Mouse (Mus musculus) Muller cell, postnatal 12 days (primary cell): ENCODE measurements at regions not wholly inside any gene's neighbourhood (a gene's known extent, or its start where the extent isn't known, plus 50 kb on each side); places are given as distances from the start of the nearest gene placed in this dataset.

Experiments
- DNase-seq: peaks from one replicate; pipeline ENCODE4 v3.0.0-alpha.2; 2015; ENCODE audit errors: inconsistent ontology term

DNA sequence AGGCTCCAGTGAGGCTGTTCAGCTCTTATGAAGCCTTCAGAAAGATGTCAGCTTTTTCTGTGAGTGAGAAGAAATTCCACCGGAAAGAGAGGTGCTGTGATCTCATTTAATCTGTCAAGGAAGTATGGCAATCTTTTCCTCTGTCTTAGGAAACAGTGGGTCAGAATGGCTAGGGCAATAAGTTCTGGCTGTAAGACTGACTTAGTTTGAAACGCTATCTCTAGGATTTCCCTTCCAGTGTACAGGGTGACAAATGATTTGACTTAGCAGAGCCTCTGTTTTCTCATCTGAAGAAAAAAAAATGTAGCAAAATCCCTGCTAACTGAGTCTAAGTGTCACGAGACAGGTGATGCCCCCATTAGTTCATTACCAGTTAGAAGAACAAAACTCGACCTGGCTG is 181.1 kb downstream of the Csl start:
- no peak for DNase-seq

- no peak for DNase-seq
Measured at GRCm38 (mm10) chr10:99580191-99580590, 179.3 kb downstream of the Csl start.

- DNase-seq: no peak
Measured at GRCm38 (mm10) chr10:99581074-99581473, 178.4 kb downstream of the Csl start.

- no peak for DNase-seq
Measured at GRCm38 (mm10) chr10:99584855-99585254, 174.6 kb downstream of the Csl start.

GRCm38 (mm10) chr10:99592220-99592619 is 167.2 kb downstream of the Csl start:
- DNase-seq: no peak

DNA sequence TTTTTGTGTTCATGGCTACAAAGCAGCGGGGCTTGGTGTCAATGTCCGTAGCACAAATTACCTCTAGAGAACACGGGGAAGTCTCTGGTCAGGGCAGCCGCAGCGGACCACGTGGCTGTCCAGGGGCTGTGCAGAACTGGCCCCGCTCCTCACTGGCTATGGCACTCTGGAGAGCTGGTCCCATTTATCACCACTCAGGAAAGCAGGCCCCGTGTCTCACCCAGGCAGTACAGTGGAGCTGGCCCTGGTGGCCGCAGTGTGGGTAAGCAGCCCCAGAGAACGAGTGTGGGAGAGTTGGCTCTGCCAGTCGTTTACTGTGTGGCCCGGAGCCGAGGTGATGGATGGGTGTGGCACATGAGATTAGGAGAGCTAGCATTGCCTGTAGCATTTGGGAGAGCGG is 163.8 kb downstream of the Csl start:
- no peak for DNase-seq

- DNase-seq: peak; percentile 67
Measured at GRCm38 (mm10) chr10:99599142-99600120, 160.0 kb downstream of the Csl start.

- DNase-seq: peak; percentile 30
Measured at GRCm38 (mm10) chr10:99602331-99602730, 157.1 kb downstream of the Csl start.

DNA sequence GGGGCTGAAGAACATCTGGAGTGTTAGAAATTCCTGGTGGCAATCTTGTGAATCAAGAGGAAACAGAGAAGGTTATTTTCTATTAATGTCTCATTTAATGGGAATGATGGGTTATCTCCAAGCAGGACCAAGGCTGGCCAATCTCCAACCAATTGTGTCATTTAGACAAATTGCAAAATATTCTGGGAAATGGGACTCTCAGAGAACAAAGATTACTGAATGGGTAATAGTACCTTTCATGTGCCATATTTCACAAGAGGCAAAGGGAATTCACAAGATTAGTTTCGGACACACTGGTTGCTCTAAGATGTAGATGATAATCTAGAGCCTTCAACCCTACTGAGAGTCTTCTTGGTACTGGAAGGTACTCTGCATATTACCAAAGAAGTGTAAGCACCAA is 155.3 kb downstream of the Csl start:
- no peak for DNase-seq

DNA sequence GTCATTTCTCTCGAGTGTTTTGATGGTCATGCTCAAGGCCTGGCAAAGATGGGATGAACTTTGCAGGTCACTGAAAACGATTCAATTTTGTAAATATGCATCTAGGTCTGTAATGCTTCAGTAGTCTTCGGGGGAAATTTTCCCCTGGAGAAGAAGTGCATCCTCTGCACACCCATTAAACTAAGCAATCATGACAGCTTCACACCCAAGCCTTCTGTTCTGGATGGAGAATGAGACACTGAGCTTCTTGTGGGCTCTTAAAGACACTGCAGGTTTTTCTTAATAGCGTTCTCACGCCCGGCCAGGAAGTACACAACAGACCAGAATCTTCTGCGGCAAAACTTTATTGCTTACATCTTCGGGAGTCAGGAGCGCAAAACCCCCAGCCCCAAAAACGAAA is 151.0 kb downstream of the Csl start:
- DNase-seq: no peak

DNA sequence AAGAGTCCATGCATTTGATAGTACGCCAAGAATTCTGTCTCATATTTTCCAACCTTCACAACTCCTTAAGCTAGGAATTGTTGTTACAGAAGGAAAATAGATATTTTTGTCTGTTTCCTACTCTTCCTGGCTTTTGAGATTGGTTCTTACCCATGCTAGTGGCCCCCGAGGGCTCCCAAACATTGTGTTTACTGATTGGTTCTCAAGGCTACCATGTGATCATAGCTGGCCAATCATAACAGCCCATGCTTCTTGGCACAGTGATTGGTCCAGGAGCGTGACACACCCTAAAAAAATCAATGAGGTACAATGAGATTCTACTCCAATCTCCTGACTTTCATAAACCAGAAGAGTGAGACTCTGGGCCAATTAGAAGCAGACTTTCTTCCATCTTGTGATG is 150.0 kb downstream of the Csl start:
- peak; percentile 49 for DNase-seq

DNA sequence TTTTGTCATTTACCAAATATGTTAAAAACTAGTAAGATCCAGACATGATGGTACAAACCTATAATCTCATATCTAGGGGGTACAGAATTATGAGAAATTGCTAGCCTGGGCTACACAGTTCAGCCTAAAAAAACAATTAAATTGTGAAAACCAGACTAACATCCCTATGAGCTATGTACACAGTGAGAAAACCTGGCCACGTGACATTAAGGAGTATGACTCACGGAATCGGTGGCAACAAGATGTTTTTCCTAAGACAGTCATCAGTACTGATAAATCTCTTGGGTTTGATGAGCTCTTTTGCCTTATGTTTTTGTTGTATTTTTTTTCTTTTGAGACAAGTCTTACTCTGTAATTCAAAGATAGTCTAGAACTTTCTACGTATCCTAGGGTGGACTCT is 148.6 kb downstream of the Csl start:
- no peak for DNase-seq

- no peak for DNase-seq
Measured at GRCm38 (mm10) chr10:99614392-99615249, 144.8 kb downstream of the Csl start.

DNA sequence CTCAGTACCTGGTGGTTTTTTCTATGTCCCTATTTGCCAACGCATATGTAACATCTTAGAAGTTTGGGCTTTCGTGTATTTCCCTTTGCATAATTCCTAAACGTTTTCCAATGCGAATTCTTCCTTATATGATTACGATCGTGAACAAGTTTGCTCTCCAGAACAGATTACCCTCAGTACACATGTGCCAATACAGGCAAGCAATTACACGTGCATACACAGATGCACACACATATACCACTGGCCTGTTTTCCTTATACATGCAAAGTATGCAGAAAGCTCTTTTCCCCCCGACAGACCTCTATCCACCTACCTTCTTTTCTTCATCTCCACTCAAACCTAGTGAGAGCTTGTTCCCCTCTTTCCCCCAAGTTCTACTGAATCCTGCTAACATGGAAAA is 144.1 kb downstream of the Csl start:
- DNase-seq: no peak

- peak; percentile 51 for DNase-seq
Measured at GRCm38 (mm10) chr10:99615779-99616178, 143.7 kb downstream of the Csl start.

- DNase-seq: no peak
Measured at GRCm38 (mm10) chr10:99617623-99618022, 141.8 kb downstream of the Csl start.

DNA sequence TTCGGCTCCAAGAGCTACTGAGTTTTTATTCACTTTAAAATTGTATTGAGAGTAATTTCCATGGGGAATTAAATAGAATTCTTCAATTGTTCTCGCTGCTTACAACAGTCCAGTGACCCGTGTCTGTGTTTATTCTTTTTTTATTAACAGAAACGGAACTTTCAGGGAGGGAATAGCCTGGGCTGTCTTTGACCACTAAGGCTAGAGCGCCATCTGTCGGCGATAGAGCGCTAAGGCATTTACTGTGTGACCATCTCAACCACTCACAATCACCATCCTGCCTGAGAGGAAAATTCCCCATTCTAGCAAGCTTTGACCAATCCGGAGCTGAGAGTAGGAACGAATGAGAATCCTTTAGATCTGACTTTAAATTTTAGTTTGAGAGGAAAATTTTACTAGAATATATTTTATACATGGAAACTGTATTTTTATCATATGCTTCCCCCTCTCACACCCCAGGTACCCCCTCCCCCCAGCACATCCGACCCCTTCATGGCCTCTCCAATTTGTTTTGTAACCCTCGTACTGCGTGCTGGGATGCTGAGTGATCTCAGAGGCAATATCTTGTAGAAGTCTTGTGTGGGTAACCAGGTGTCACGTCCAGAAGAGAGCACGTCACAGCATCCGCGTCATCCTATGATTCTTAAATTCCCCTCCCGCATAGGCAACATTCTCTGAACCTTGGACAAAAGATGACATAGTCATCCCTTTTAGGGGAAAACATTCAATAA is 139.9 kb downstream of the Csl start:
- peak; percentile 48 for DNase-seq

DNA sequence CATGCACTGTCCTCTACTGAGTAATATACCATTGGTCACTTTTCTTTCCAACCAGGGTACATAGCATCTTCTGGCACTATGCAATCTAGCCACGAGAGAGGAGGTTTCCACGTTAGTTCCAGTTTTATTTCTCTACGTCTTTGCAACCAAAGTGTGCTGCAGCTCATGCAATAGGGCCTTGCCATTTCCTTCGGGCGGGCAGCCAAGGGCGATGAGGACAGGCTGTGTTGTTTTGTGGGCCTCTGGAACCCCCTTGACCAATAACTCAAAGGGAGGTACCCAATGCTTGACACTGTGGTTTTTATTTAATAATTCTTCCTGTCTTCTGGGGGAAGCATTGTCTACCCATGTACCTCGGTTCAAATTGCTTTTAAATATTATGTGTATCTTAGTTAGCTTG is 139.0 kb downstream of the Csl start:
- DNase-seq: no peak

GRCm38 (mm10) chr10:99627355-99627754 is 132.1 kb downstream of the Csl start:
- DNase-seq: no peak

DNA sequence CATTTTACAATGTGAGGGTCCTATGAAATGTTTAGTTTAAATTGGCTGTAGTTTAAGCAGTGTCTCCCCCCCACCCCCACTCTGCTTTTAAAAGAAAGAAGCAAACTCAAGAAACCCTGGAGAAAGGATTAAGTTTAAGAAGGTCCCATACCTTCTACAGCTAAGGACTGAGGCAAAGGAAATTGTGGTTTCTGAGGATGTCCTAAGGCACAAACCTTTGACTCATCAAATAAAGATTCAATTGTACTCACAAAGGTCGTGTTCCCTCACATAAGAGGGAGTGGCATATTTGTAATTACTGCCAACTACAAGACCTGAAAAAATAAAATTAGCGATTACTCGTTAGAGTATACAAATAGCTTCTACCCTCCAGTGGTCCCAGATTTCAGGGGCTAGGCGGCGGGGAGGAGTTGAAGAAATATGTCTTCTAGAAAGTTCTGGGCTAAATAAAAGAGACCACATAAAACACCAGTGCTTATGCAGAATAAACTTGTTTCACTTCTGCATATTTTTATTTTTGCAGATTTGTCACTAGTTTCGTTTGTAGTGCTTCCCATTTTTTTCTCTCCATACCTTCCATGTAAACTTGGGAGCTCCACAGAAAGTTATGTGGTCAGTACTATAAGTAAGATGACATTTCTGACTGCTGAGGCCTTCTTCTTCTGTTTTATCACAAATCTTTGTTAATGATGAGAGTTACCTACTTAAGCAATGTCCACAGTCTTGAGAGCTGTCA is 127.0 kb downstream of the Csl start:
- DNase-seq: no peak

GRCm38 (mm10) chr10:99635796-99636195 is 123.7 kb downstream of the Csl start:
- no peak for DNase-seq
